Mouse (Mus musculus) ovary, adult 18-20 months (tissue): ENCODE data around the gene Gramd4.

Experiments used
- DNase-seq: peaks from one replicate; pipeline ENCODE4 v3.0.0; 2022; ENCODE audit warnings: low spot score, mixed read lengths

The Gramd4 gene

DNA sequence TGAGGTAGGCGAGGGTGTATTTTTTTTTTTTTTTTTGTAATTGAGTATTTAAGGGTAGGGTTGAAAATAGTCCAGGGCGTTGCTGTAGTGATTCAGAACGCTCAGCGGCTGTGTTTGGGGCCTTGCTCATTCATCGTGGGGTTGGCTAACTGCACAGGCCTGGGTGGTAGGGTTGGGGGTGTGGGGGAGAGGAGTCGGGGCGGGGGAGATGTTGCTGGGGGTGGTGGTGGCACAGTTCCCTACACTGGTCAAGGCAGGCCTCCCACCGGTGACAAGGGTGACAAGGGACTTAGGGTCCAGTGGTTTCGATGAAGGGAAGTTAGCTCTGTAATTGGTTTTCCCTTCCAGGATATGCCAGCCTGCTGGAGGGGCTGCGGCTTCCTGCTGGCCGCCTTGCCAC is 12.9 kb downstream of the Gramd4 start:
- no peak for DNase-seq

DNA sequence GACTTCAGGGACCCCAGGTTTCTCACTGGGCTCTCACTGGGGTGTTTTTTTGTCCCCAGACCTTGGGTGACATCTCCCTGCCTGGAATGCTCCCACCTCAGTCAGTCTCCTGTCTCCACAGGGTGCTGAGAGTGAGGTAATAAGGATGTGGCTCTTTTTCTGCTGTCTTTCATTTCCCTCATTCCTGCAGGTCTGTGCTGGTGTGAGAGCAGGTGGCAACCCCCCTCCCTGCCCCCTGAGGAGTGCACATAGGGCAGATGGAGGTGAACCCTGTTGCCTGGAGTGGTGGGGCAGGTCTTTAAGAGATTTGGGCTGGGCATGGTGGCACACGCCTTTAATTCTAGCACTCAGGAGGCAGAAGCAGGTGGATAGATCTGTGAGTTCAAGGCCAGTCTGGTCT is 13.7 kb downstream of the Gramd4 start:
- no peak for DNase-seq

DNA sequence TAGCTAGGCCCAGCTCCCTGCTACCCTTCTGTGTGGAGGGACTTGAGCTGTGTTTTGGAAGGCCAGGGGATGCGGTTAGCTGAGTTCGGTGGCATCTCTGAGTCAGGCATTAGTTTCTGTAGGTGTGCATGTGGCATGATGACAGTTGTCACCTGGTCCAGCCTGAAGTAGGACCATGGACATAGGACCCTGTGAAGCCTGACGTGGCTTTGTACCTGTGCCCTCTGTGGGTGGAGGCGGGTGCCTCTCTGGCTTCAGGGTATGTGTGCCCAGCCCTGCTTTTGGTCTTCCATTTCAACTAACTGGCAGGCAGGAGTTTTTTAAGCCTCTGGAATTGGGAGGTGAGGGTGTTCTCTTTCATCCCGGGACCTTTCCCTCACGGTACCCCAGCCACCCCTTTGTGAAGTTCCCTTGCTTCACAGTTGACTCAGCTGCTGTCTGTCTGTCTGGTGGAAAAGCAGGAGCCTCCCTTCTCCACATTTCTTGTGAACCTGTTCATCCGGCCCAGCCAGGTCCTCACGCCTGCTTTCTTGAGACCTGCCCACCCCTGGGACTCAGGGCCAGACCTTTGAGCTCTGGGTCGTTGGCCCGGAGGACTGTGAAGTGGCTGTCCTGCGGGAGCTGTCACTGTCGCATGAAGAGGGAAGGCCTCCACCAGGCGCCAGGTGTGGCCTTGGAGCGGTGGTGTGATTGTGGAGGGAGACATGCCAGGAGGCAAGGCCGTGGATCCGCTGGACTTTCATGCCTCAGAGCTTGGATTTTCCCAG is 16.9 kb downstream of the Gramd4 start:
- no peak for DNase-seq

DNA sequence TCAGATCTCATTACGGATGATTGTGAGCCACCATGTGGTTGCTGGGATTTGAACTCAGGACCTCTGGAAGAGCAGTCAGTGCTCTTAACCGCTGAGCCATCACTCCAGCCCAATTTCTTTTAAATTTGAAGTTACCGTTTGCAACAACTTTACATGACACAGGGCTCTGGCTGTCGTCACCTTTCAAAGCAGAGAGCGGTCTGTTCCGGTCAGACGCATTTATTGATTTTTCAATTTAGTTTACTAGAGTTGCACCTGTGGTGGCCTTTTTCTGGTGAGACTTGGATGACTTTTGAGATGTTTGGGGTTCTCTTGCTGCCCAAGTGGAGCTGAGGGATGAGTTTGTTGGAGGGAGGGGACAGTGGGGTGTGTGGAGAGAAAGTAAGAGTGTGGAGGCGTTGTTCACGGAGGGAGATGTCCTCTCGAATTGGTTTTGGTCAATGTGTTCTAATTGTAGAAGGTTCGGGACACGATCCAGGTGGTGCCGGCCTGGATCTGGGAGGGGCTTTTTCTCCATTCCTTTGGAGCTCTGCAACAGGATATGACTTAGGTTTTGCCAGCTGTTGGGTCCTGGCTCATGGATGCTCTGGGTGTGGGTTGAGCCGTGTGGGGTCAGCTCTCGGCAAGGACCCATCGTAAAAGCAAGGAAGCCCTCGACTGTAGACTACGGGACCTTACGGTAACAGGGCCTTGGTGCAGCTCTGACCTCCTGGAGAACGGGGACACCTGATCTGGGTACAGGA is 18.0 kb downstream of the Gramd4 start:
- DNase-seq: no peak

GRCm38 (mm10) chr15:86076048-86076315 is 18.5 kb downstream of the Gramd4 start:
- no peak for DNase-seq

DNA sequence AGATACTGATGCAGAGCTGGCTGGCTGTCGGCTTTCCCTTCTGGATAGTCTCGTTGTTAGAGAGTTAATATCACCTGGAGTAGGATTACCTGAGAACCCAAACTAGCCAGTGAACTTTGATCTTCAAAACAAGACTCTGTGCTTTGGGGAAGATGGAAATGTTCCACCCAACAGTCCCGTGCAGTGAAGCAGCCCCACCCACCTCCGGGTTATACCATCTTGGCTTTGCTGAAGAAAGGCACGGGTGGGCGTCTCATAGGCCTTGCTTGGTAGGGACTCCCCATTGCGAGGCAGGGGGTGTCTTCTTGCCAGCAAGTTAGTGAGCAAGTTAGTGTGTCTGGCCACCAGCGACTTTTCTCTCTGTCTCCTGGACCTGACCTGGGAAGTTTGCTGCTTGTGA is 18.9 kb downstream of the Gramd4 start:
- no peak for DNase-seq

DNA sequence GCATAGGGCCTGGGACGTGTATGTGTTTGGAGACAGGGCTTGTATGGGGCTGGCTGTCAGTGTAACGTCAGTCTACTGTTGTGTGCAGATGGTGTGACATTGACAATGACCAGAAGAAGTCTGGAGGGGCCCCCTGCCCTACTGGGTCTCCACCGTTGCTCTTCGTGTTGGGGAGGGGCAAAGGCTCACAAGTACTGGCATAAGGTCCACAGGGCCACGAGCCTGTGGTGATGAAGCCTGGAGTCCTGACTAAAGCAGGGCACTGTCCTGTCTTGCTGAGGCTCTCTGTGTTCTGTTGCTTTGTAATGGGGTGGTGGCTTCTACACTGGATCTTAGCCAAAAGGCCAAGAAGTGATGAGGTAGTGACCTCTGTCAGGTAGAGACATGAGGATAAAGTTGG is 20.4 kb downstream of the Gramd4 start:
- DNase-seq: no peak

- DNase-seq: no peak
Measured at GRCm38 (mm10) chr15:86078481-86079216, 21.2 kb downstream of the Gramd4 start.

DNA sequence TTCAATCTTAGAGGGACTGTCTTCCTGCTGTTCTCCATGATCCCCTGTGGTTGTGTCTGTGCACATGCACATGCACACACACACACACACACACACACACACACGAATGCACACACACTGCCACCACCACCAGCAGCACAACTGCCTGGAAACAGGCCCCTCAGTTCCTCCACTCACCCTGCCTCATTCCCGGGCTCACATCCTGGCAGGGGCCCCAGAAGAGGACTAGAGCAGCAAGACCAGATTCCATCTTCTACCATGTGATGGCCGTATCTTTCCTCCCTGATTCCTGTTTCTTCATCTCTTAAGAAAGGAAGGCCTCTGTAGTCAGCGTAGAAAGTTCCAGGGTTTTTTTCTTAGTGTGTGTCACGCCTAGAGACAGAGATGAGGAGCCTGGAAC is 22.0 kb downstream of the Gramd4 start:
- no peak for DNase-seq

DNA sequence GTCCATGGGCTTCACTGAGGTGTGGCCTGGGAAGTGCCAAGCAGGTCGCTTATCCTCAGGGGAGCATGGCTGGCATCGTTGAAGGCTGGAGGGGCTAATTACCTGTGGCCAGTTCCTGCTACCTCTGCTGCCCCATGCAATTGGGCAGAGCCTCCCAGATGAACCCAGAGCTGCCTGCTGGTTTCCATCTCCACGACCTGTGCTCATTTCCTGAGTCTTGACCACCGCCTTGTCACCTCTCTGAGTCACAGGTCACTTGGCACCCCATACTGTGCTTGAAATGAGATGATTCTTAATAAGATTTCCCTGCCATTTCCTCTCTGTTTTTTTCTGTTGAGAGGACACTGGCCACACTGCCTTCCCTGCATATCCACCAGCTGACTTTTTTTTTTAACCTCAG is 22.4 kb downstream of the Gramd4 start:
- no peak for DNase-seq

DNA sequence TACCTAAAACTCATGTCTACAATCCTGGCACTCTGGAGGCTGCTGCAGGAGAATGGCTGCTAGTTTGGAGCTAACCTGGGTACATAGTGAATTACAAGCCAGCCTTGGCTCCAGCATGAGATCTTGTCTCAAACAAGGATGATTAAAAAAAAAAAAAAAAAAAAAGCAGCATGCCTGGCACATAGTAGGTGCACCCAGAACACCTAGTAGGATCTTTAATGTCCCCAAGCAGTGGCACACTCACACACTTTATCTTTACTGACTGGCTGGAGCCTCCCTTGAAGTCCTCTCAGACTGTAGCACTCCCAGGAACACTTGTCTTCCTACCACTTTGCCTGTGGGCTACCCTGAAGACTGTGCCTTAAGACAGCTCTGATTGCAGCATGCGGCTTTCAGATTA is 22.9 kb downstream of the Gramd4 start:
- no peak for DNase-seq

- no peak for DNase-seq
Measured at GRCm38 (mm10) chr15:86081654-86082053, 24.2 kb downstream of the Gramd4 start.

- DNase-seq: no peak
Measured at GRCm38 (mm10) chr15:86082551-86082961, 25.1 kb downstream of the Gramd4 start.

DNA sequence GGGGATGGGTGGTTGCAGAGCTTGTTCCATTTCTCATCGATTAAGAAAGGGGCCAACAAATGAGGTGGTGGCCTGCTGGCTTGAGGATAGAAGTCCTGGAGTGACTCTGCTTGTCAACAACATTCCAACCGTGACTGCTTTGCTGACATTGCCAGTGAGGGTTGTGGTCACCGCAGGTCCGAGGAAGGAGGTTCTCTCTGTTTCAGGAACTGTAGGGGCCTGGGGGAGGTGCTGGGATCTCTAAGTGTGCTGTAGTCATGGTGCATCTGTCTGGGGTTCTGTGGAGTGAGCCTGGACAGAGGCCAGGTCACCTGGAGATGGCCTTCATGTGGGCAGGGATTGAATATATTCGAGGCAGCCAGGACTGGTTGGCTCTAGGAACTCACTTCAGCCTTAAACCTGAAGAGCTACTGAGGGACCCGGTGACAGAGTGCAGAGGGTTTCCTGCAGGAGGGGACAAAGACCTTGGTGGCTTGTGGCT is 25.8 kb downstream of the Gramd4 start:
- DNase-seq: no peak

- peak; percentile 78 for DNase-seq
Measured at GRCm38 (mm10) chr15:86085301-86086225, 28.1 kb downstream of the Gramd4 start.

DNA sequence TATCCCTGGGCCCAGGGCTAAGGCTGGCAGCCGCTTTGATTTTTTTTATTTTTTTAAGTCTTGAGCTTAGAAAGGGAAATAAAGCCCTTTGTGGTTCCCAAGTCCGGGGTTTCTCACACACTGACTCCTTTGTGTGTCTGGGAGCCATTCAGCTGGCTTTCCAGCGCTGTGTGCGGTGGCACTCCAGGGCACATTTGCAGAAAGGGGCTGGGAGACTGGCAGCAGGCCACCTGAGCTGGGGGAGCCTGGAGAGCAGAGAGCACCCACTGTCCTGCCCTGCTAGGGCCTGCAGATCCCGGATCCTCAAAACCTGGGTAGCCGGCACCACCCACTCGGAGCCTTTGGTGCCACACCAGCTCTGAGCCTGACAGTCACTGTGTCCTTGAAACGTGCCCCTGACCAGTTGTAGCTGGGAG is 28.8 kb downstream of the Gramd4 start:
- no peak for DNase-seq

DNA sequence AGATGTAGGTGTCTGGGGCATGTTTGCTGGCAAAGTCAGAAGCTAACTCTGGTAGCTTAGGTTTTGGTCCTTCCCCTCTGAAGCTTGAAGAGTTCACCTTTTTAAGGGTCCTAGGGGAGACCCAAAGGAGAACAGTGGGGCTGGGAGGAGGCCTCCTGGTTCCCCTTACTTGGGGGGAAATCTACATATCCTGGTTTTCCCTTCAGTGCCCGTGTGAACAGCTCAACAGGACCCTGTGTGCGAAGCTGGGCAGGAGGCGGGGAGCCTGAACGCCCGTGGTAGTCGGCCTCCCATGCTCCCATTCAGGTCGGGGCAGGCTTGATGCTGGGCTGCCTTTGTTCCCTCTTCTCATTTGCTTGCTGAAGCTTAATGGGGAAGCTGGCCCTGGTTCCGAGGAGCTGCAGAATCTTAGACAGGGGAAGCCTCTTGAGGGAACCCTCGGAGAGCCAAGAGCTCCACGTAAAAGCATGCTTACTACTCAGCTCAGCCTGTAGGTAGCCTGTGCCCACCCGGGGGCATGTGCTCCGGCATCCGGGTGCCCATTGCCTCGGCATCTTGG is 30.2 kb downstream of the Gramd4 start:
- DNase-seq: no peak

DNA sequence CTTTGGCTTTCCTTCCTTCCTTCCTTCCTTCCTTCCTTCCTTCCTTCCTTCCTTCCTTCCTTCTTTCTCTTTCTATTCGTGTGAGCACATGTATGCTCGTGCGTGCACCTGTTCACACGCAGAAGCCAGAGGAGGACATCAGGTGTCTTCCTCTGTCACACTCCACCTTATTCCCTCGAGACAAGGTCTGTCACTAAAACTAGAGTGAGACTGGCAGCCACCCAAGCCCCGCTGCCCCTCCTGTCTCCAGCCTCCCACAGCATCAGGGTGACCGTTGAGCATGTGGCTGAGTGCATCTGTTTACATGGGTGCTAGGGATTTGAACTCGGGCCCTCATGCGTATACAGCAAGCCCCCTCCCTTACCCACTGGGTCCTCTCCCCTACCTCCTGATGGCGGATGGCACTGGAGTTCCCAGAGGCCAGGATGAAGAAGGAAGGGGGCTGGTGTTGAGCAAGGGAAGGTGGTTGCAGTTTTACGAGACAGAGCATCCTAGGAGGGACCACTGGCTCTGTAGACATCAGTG is 30.8 kb downstream of the Gramd4 start:
- no peak for DNase-seq

GRCm38 (mm10) chr15:86089091-86089744 is 31.7 kb downstream of the Gramd4 start:
- no peak for DNase-seq

DNA sequence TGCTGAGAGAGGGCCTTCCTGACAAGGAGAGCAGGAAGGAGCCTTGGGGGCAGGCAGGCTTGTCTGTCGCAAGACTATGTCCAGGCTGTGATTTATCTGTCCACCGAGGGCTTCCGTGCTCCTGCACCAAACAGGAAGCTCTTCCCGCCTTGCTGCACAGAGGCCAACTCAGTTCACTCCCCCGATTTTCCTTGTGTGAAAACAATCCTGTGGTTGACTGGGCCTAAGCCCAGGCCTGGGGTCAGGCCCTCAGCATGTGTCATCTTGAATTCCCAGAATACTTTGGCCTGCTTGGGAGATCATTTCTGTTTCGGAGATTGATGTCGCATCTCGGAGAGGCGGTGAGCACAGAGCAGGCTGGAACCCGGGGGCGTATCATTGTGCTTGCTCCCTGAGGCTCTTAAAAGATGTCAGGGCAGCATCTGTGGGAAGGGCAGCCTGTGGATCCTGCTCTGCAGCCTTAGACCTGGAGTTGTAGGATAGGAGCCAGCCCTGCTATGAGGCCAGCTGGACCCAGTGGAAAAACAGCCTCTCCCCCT is 32.6 kb downstream of the Gramd4 start:
- DNase-seq: peak; percentile 87

DNA sequence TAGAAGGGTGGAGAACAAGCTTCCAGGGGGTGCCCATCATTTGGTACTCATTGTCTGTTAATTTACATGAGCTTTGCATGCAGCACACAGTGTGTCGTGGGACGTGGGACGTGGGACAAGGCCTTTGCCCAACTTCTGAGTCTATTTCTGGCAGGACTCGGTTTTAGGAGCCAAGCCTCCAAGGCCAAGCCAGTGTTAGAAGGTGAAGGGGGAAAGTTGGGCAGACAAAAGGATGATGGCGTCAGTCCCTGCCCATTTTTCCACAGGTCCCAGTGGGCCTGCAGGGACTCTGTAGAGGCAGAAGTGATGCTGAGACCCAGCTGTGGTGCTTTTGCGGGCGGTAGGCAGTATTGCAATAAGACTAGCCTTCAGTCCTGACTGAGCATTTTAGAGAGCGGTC is 33.1 kb downstream of the Gramd4 start:
- DNase-seq: no peak
